Mouse (Mus musculus): ENCODE data around the gene Celf1. TPM values are rescaled to one million over a fixed set of nuclear protein-coding genes. Genes with fewer than 3 reads are reported as not detected.

The Celf1 gene
- polyA plus RNA-seq, 1 experiment from 2014 or later, result 132 TPM

Other genes starting within 250 kb of the Celf1 start
- 113 and 118 TPM in 2 replicates for gene Fnbp4, start 195.0 kb upstream of the Celf1 start, polyA plus RNA-seq (2015; fragmentation: Nextera tagmentation; extraction: Ambion mirVana)
- gene Agbl2, start 157.7 kb upstream of the Celf1 start, polyA plus RNA-seq (2015; fragmentation: Nextera tagmentation; extraction: Ambion mirVana), result 0.21 and 1.1 TPM in 2 replicates
- gene Mtch2, start 93.2 kb upstream of the Celf1 start, polyA plus RNA-seq (2015; fragmentation: Nextera tagmentation; extraction: Ambion mirVana), result 275 and 283 TPM in 2 replicates
- 9.0 and 9.4 TPM in 2 replicates for gene C1qtnf4, start 54.5 kb upstream of the Celf1 start, polyA plus RNA-seq (2015; fragmentation: Nextera tagmentation; extraction: Ambion mirVana)
- 59.2 and 67.6 TPM in 2 replicates for gene Kbtbd4, start 35.6 kb upstream of the Celf1 start, polyA plus RNA-seq (2015; fragmentation: Nextera tagmentation; extraction: Ambion mirVana)
- gene Ndufs3, start 35.6 kb upstream of the Celf1 start, polyA plus RNA-seq (2015; fragmentation: Nextera tagmentation; extraction: Ambion mirVana), result 219 and 222 TPM in 2 replicates
- 0.72 and 1.8 TPM in 2 replicates for gene Rapsn, start 95.2 kb downstream of the Celf1 start, polyA plus RNA-seq (2015; fragmentation: Nextera tagmentation; extraction: Ambion mirVana)
- gene Psmc3, start 113.6 kb downstream of the Celf1 start, polyA plus RNA-seq (2015; fragmentation: Nextera tagmentation; extraction: Ambion mirVana), result 276 and 277 TPM in 2 replicates
- 19.7 and 21.0 TPM in 2 replicates for gene Slc39a13, start 130.0 kb downstream of the Celf1 start, polyA plus RNA-seq (2015; fragmentation: Nextera tagmentation; extraction: Ambion mirVana)
- gene Spi1, start 142.0 kb downstream of the Celf1 start, polyA plus RNA-seq (2015; fragmentation: Nextera tagmentation; extraction: Ambion mirVana), result 2.5 and 2.8 TPM in 2 replicates
- 0.23 TPM in 1 of 2 replicates, not detected in the other for gene Mybpc3, start 177.8 kb downstream of the Celf1 start, polyA plus RNA-seq (2015; fragmentation: Nextera tagmentation; extraction: Ambion mirVana)
- gene Madd, start 243.5 kb downstream of the Celf1 start, polyA plus RNA-seq (2015; fragmentation: Nextera tagmentation; extraction: Ambion mirVana), result 34.1 and 38.5 TPM in 2 replicates